Mouse (Mus musculus) ES-E14 (cell line): ENCODE data around the gene Sprr3. TPM values are rescaled to one million over a fixed set of nuclear protein-coding genes. Genes with fewer than 3 reads are reported as not detected.
"Not testable (repeated sequence)": the region's sequence is repeated elsewhere in the genome, so short reads cannot be mapped to it uniquely, and the experiment has no call there.

Source experiments
- DNase-seq: peaks from one replicate; pipeline ENCODE4 v3.0.0-alpha.2; 2013; ENCODE audit warnings: low read depth, low spot score
- H3K27ac ChIP-seq: 2 replicates; pipeline ENCODE4 v1.5.1; 2012; ENCODE audit warnings: low read depth, mild to moderate bottlenecking, low read length, moderate library complexity, mixed read lengths; ENCODE audit not compliant: poor library complexity, insufficient read depth, severe bottlenecking
- H3K36me3 ChIP-seq: 2 replicates; pipeline ENCODE4 v1.6.1; 2012; ENCODE audit warnings: mild to moderate bottlenecking, low read length, moderate library complexity, mixed read lengths; ENCODE audit not compliant: control insufficient read depth, poor library complexity, insufficient read depth, severe bottlenecking
- H3K4me1 ChIP-seq, 2 experiments: fragments of 150-350 bp in 1 of 2; sonication (generic) in 1 of 2; 2 replicates each; pipeline ENCODE4 v1.6.1; 2012; ENCODE audit warnings: low read length in 2 of 2, mild to moderate bottlenecking in 1 of 2, mixed read lengths in 1 of 2; ENCODE audit not compliant: control insufficient read depth in 2 of 2, insufficient read depth in 2 of 2, poor library complexity in 1 of 2
- H3K4me3 ChIP-seq, 2 experiments: fragments of 150-350 bp in 1 of 2; sonication (generic) in 1 of 2; 2 replicates each; pipeline ENCODE4 v1.5.1; 2012; ENCODE audit warnings: low read length in 2 of 2, low read depth in 1 of 2, mild to moderate bottlenecking in 1 of 2, mixed read lengths in 1 of 2; ENCODE audit not compliant: insufficient read depth in 1 of 2, poor library complexity in 1 of 2, severe bottlenecking in 1 of 2
- H3K9ac ChIP-seq: 2 replicates; pipeline ENCODE4 v1.6.1; 2012; ENCODE audit warnings: low read depth, mild to moderate bottlenecking, low read length, mixed read lengths; ENCODE audit not compliant: poor library complexity, insufficient read depth, severe bottlenecking
- H3K9me3 ChIP-seq: fragments of 150-350 bp; sonication (generic); 2 replicates; pipeline ENCODE4 v1.6.1; 2012; ENCODE audit warnings: low read depth, mild to moderate bottlenecking, low read length; ENCODE audit not compliant: control insufficient read depth, insufficient read depth
- CHD2 ChIP-seq: IDR thresholded peaks from 2 replicates; pipeline ENCODE4 v1.6.1; 2014; ENCODE audit warnings: mild to moderate bottlenecking, low read depth, low read length, inconsistent platforms
- HCFC1 ChIP-seq: IDR thresholded peaks from 2 replicates; pipeline ENCODE4 v1.6.1; 2012; ENCODE audit warnings: low read length, inconsistent platforms, borderline replicate concordance; ENCODE audit not compliant: insufficient read depth
- MAFK ChIP-seq: IDR thresholded peaks from 2 replicates; pipeline ENCODE4 v1.6.1; 2014; ENCODE audit warnings: mild to moderate bottlenecking, low read depth, low read length, inconsistent platforms; ENCODE audit not compliant: insufficient read depth
- ZC3H11A ChIP-seq: IDR thresholded peaks from 2 replicates; pipeline ENCODE4 v1.6.1; 2012; ENCODE audit warnings: low read depth, mild to moderate bottlenecking, inconsistent platforms, low read length, borderline replicate concordance
- ZNF384 ChIP-seq: IDR thresholded peaks from 2 replicates; pipeline ENCODE4 v1.6.1; 2012; ENCODE audit warnings: low read depth, low read length, inconsistent platforms
- in situ Hi-C, 2 experiments: fragments of 600-800 bp; cut with MboI; formaldehyde crosslinking; loops; one replicate each; pipeline ENCODE4 v1.15.1; 2025; ENCODE audit warnings: low sequenced_read_pairs in 2 of 2, inconsistent platforms in 1 of 2; ENCODE audit not compliant: unreplicated experiment in 2 of 2
- total RNA-seq: library from RNA; depleted of rRNA; stranded (reverse); fragments of 300-350 nt; gene quantifications from 2 replicates; pipeline ENCODE4 v1.2.3, GENCODE M21; 2012

Sprr3 gene
- total RNA-seq, 1 experiment, result not detected

GRCm38 (mm10) chr3:92486307-92486706 lies 27.8 kb upstream of the Sprr3 start:
- DNase-seq, result no peak
- H3K36me3 ChIP-seq, result no peaks in the 10 kb centered on the region
- in situ Hi-C loops, result no loop called here
- no peak overlapping the region for H3K27ac ChIP-seq
- TF ChIP-seq MAFK (no peak), HCFC1 (no peak), ZC3H11A (no peak), CHD2 (no peak), ZNF384 (no peak)
- H3K9me3 ChIP-seq, result no peaks in the 10 kb centered on the region
- no peak overlapping the region for H3K9ac ChIP-seq
- no peak overlapping the region for H3K4me3 ChIP-seq
- peaks cover 0 to 3% of the 10 kb centered on the region in 2 experiments; a peak in 1 of 4 replicates for H3K4me1 ChIP-seq

DNA sequence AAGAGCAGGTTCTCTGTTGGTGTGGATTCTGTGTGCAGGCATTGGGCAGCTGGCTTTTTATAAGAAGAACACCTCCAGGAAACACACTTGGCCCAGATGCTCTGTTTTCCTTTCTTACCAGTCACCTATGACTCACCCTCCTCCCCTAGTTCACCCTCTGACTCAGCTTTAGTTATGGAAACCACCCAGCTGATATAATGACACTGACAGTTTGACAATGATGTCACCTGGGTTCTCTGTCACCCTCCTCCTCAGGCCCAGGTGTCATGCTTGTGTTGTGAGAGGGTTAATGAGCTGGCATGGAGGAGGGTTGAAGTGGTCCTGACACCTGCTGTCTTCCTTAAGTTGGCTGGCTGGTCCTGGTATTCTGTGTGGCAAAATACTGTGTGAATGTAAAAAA lies 27.3 kb upstream of the Sprr3 start, which contains the start of gene Sprr1a:
Gene Sprr1a, minus strand, starts transcription at position 33 of the 400 bp plus-strand sequence.
- H3K4me3 ChIP-seq, result no peak within 1 kb of the TSS
- peaks cover 0 to 3% of the 10 kb centered on the region in 2 experiments; a peak in 1 of 4 replicates for H3K4me1 ChIP-seq
- in situ Hi-C loops, result no loop called here
- DNase-seq, result no peak
- H3K36me3 ChIP-seq, result no peaks in the 10 kb centered on the region
- no peak within 1 kb of the TSS for H3K27ac ChIP-seq
- H3K9me3 ChIP-seq, result no peaks in the 10 kb centered on the region
- TF ChIP-seq CHD2 (no peak), ZNF384 (no peak), MAFK (no peak), HCFC1 (no peak), ZC3H11A (no peak)
- H3K9ac ChIP-seq, result no peak within 1 kb of the TSS

DNA sequence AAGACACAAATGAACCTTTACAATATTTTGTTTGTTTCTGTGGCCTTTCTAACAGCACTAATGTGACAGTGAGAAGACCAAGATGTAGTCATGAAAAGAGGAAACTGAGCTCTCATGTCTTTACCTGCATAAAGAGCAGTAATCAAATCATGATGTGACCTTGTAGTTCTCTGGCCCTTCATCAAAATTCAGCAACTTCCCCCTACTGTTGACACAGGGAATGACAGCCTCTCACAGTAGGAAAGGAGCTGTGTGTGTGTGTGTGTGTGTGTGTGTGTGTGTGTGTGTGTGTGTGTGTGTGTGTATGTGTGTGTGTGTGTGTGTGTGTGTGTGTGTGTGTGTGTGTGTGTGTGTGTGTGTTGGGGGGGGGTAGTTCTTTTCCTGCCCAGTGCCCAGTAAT lies 22.7 kb upstream of the Sprr3 start:
- in situ Hi-C loops, H3K9me3 ChIP-seq, H3K27ac ChIP-seq, H3K9ac ChIP-seq, H3K4me3 ChIP-seq, H3K36me3 ChIP-seq, H3K4me1 ChIP-seq: not testable (repeated sequence)
- DNase-seq, result peak; percentile 22

DNA sequence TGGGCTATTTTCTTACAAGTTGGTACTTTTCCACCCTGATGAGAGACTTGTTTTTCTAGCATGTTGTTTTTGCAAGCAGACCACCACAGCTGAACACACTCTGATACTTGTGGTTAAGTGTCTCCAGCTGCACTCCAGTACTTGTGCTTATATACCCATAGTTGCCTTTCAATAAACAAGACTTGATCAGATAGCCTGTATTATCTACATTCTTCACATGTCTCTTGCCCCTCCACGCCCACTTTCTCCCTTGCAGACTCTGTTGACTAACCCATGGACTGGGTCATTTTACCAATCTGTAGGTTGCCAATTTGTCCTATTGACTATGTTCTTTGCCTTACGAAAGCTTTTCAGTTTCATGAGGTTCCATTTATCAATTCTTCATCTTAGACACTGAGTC lies 11.6 kb upstream of the Sprr3 start:
- no peak for DNase-seq
- Histone ChIP-seq H3K4me1 (no peaks in the 10 kb centered on the region), H3K36me3 (no peaks in the 10 kb centered on the region), H3K9me3 (no peaks in the 10 kb centered on the region), H3K4me3 (no peak overlapping the region), H3K27ac (no peak overlapping the region), H3K9ac (no peak overlapping the region)
- in situ Hi-C loops, result no loop called here
- TF ChIP-seq ZC3H11A (no peak), MAFK (no peak), CHD2 (no peak), HCFC1 (no peak), ZNF384 (no peak)

GRCm38 (mm10) chr3:92467424-92467823 lies 8.9 kb upstream of the Sprr3 start:
- TF ChIP-seq HCFC1, result no peak
- no peak for TF ChIP-seq MAFK
- no peak for TF ChIP-seq CHD2
- no peak for TF ChIP-seq ZNF384
- Histone ChIP-seq H3K9me3 (no peaks in the 10 kb centered on the region), H3K36me3 (no peaks in the 10 kb centered on the region), H3K27ac (no peak overlapping the region), H3K9ac (no peak overlapping the region), H3K4me3 (no peak overlapping the region), H3K4me1 (no peaks in the 10 kb centered on the region)
- in situ Hi-C loops, result no loop called here
- no peak for DNase-seq
